Mouse (Mus musculus): ENCODE measurements at regions not wholly inside any gene's neighbourhood (a gene's known extent, or its start where the extent isn't known, plus 50 kb on each side); places are given as distances from the start of the nearest gene placed in this dataset.
A peak's percentile ranks its signal among the peaks of the same experiment; 100 is the strongest.

DNA sequence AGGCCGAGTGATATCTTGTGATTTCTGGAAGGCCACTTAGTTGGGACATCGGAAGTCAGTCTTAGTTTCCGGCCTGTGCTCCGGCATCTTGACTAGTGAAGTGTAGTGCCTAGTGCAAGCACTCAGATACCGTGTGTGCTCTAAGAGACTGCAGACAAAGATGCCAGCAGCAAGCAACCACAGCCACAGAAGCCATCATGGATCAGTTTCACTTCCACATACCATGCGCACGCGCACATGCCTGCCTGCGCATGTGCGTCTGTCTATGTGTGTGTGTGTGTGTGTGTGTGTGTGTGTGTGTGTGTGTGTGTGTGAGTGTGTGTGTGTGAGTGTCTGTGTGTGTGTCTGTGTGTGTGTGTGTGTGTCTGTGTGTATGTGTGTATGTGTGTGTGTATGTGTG is 177.4 kb downstream of the Irs2 start:
- intact Hi-C loops (cut with DNase I) = no loop called here
- no peak for DNase-seq

GRCm38 (mm10) chr8:10828580-10828979 is 179.7 kb downstream of the Irs2 start:
- intact Hi-C loops (cut with DNase I) = no loop called here
- no peak for DNase-seq

DNA sequence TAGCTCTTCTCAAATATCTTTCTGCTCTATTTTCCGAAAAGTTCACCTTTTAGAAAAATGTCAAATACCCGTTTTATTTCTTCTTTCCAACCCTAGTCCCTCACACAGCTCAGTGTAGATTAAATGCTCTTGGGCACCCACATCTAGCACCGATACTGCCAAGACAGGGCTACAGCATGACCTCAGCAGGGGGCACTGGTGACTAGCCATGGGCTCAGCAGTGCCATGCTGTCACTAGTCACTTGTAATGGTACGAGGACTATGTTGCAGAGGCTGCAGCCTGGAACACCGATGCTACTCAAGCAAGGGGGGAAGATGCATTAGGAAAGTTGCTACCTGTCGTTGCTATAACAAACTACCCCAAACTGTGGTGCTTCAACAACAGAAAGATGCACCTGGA is 180.7 kb downstream of the Irs2 start:
- intact Hi-C loops (cut with DNase I) = no loop called here
- peak; percentile 21 for DNase-seq

- intact Hi-C loops (cut with DNase I) = no loop called here
These were observed 182.3 kb downstream of the Irs2 start for GRCm38 (mm10) chr8:10825981-10826380.

GRCm38 (mm10) chr8:10825192-10825926 is 182.9 kb downstream of the Irs2 start:
- DNase-seq = no peak
- intact Hi-C loops (cut with DNase I) = no loop called here

More at GRCm38 (mm10) chr8:10825981-10826380, 182.3 kb downstream of the Irs2 start:
- no peak for DNase-seq

- intact Hi-C loops (cut with DNase I) = no loop called here
- DNase-seq = no peak
These were observed 186.4 kb downstream of the Irs2 start for GRCm38 (mm10) chr8:10821901-10822300.

- no peak for DNase-seq
- intact Hi-C loops (cut with DNase I) = no loop called here
These were observed 193.8 kb downstream of the Irs2 start for GRCm38 (mm10) chr8:10814499-10814898.

- peak; percentile 33 for DNase-seq
- intact Hi-C loops (cut with DNase I) = no loop called here
These were observed 196.1 kb downstream of the Irs2 start for GRCm38 (mm10) chr8:10812060-10812670.

GRCm38 (mm10) chr8:10807040-10807439 is 201.2 kb downstream of the Irs2 start:
- DNase-seq = no peak
- intact Hi-C loops (cut with DNase I) = no loop called here

- intact Hi-C loops (cut with DNase I) = no loop called here
- no peak for DNase-seq
These were observed 202.7 kb downstream of the Irs2 start for GRCm38 (mm10) chr8:10805405-10806151.

DNA sequence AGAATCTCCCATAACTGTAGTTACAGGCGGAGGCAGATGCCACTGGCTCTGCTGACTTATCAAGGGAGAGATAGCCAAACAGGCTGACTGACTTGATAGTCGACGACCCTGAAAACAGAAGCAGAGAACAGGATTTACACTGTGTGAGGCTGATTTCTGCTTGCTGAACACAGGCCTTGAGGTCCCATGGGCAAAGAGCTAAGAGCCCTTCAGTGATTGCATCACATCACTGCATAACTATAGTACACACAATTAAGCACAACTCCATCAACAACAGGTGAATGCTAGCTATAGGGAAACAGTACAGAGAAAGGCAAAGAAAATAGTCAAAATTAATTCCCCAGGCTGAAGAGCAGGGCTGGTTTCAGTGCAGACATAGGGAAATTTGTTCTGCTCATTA is 203.3 kb downstream of the Irs2 start:
- DNase-seq = no peak

DNA sequence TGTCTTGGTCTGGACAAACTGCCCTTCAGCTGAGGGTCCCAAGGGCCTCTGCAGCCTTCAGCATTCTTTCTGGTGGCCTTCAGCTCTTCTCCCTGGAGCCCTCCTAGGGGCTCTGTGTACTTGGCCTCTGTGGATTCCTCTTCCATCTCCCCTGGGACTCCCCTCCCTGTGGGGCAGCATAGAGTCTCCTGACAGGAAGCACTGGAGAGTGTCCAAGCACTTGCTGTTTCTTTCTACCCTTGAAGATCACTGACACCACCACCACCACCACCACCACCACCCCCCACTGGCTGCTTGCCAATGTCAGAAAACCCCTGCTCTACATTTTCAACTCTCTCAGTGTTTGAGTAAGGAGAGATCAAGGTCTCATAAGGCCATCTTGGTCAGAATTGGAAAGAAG is 206.3 kb downstream of the Irs2 start:
- intact Hi-C loops (cut with DNase I) = no loop called here
- no peak for DNase-seq

More for the DNA sequence above, 203.3 kb downstream of the Irs2 start:
- intact Hi-C loops (cut with DNase I) = no loop called here

DNA sequence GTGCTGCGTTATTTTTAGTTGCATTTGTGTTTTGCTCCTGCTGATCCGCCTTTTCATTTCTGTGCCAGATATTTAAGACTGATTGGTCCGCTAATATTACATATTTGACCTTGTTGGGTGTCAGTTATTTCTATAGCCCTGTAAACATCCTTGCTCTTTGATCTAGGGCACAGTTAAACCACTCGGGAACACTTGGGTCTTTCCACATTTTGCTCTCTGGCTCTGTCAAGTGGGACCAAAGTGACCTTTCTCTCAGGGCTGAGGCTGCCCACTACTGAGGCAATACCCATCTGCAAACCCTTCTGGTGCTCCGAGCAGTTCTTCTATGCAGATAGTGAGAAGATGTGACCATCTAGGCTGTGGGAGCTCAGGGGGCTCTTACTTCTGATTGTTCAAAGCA is 206.7 kb downstream of the Irs2 start:
- intact Hi-C loops (cut with DNase I) = no loop called here
- DNase-seq = no peak

DNA sequence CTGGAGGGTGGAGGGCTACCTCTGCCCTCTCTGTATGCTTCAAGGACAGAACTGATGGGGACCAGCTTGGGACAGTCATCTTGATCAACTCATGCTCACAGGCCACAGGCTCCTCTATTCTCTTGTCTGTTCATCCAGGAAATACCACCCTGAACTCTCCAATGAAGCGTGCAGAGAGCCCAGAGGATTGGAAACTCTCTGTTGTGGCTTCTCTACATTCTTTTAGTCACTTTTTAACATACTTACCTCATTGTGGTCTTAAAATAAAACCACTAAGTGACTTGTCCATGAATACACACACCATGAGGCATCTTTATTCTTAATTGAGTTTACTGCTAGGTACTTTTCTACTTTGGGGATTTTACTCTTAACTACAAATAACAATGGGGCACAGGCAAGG is 209.8 kb downstream of the Irs2 start:
- DNase-seq = no peak
- intact Hi-C loops (cut with DNase I) = no loop called here

GRCm38 (mm10) chr8:10794367-10795189 is 213.7 kb downstream of the Irs2 start:
- intact Hi-C loops (cut with DNase I) = no loop called here
- no peak for DNase-seq

DNA sequence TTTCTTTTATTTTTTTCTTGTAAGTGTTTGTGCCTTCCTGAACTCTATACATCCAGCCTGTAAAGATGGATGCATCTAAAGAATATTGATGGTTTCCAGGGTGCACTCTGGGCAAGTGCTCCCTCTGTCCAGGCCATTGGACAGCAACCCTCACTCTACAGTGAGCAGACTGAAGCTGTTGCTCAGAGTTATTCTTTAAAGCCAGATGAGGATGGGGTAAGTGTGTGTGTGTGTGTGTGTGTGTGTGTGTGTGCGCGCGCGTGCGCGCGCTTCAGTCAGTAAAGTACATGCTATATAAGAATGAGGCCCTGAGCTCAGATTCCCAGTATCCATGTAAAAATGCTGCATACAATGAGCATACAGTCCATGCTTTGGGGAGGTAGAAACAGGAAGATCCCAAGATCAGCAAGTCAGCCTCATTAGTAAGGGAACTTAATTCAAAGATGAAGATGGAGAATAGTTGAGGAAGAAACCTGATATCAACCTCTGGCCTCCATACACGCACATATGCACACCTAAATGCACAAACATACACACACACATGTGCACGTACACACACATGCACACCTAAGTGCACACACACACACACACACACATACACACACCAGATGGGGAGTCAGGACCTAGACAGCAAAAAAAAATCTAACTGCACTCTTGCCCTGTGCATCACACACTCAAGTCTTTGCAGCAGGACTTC is 214.4 kb downstream of the Irs2 start:
- intact Hi-C loops (cut with DNase I) = no loop called here
- DNase-seq = no peak

GRCm38 (mm10) chr8:10788496-10789200 is 219.6 kb downstream of the Irs2 start:
- DNase-seq = no peak
- intact Hi-C loops (cut with DNase I) = no loop called here

DNA sequence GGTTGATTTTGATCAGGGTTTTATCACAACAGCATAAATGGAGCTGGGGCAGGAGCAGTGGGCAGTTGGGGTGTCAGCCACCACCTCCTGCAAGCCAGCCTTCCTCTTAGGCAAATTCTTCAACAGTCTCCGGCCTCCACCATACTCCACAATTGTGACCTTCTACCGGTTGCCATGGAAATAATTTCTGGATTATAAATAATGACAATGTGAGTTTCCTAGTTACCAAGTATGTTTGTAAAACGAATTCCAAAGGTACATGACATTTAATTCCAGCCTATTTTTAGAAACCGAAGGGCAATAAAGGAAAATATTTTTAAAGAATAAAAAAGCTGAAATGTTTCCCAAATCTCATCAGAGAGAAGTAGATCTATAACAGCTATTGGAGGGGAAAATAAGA is 222.5 kb downstream of the Irs2 start:
- intact Hi-C loops (cut with DNase I) = no loop called here
- DNase-seq = no peak

DNA sequence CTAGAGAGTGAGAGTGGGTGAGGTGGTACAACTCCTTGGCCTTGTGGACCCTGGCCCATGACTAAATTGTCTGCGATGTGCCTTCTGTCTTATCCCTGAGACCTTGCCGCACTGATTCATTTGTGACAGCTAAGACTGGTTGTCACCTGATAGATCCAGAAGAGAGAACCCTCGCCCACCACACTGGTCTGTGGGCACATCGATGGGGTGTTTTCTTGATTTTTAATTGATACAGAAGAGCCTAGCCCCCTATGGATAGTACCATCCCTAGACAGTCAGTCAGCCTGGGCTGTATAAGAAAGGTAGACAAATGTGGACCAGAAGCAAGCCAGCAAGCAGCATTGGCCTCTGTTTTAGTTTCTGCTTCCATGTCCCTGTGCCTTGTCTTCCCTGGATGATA is 222.9 kb downstream of the Irs2 start:
- intact Hi-C loops (cut with DNase I) = no loop called here
- no peak for DNase-seq

DNA sequence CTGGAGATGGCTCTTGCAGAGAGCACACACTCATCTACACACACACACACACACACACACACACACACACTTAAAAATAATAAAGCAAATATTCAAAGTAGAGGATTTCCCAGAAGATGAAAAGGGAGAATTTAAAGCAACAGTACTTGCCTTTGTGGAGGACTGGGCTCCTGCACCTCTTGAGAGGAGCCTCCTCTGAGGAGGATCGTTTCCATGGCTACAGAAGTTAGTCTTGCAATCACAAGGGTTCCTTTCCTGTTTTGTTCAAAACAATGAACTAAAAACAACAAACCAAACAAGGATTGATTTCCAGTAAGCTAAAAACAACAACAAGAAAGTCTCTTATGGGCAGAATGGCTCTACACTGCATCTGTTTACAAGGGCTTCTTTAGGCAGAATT is 223.8 kb downstream of the Irs2 start:
- intact Hi-C loops (cut with DNase I) = no loop called here
- no peak for DNase-seq

Data from left cerebral cortex, postnatal 4 days (tissue).